Mouse (Mus musculus) heart, postnatal 0 days (tissue): ENCODE measurements around the gene Egf. TPM values are rescaled to one million over a fixed set of nuclear protein-coding genes. Genes with fewer than 3 reads are reported as not detected.

Experiments used
- ATAC-seq: fragments of 200-750 bp; cut with Nextera tagmentation; 2 replicates; pipeline ENCODE4 v1.8.0; 2017; ENCODE audit warnings: low read depth, moderate number of reproducible peaks, moderate library complexity; ENCODE audit not compliant: insufficient read depth
- DNase-seq: peaks from one replicate; pipeline ENCODE4 v3.0.0-alpha.2; 2016; ENCODE audit warnings: low spot score
- H3K27ac ChIP-seq: fragments of 300-500 bp; sonication (generic); 2 replicates; pipeline ENCODE4 v1.5.1; 2014; ENCODE audit warnings: low read depth, mild to moderate bottlenecking
- H3K27me3 ChIP-seq: fragments of 300-500 bp; sonication (generic); 2 replicates; pipeline ENCODE4 v1.6.1; 2014; ENCODE audit warnings: low read length, mixed read lengths; ENCODE audit not compliant: control insufficient read depth, insufficient read depth
- H3K36me3 ChIP-seq: fragments of 300-500 bp; sonication (generic); replicated peaks from 2 replicates; pipeline ENCODE4 v1.6.1; 2014; ENCODE audit warnings: low read length, mixed read lengths; ENCODE audit not compliant: control insufficient read depth, insufficient read depth
- H3K4me1 ChIP-seq: fragments of 300-500 bp; sonication (generic); 2 replicates; pipeline ENCODE4 v1.6.1; 2014; ENCODE audit warnings: antibody characterized with exemption; ENCODE audit not compliant: control insufficient read depth, insufficient read depth
- H3K4me2 ChIP-seq: fragments of 300-500 bp; sonication (generic); 2 replicates; pipeline ENCODE4 v1.6.1; 2014; ENCODE audit warnings: low read depth, mild to moderate bottlenecking, low read length, moderate library complexity
- H3K4me3 ChIP-seq: fragments of 300-500 bp; sonication (generic); 2 replicates; pipeline ENCODE4 v1.5.1; 2014; ENCODE audit warnings: low read depth, low read length
- H3K9ac ChIP-seq: fragments of 300-500 bp; sonication (generic); replicated peaks from 2 replicates; pipeline ENCODE4 v1.6.1; 2014; ENCODE audit warnings: low read depth, low read length, mixed read lengths
- H3K9me3 ChIP-seq: fragments of 300-500 bp; sonication (generic); replicated peaks from 2 replicates; pipeline ENCODE4 v1.6.1; 2016; ENCODE audit warnings: low read length; ENCODE audit not compliant: control insufficient read depth
- CTCF ChIP-seq: IDR thresholded peaks from 2 replicates; pipeline ENCODE4 v1.5.1; 2016; ENCODE audit warnings: antibody characterized with exemption, control low read depth, low read depth
- EP300 ChIP-seq: IDR thresholded peaks from 2 replicates; pipeline ENCODE4 v1.6.1; 2016; ENCODE audit warnings: antibody characterized with exemption, low read depth
- WGBS: fragments of 180-500 bp; shearing (Covaris S2); extraction: QIAGEN DNeasy Blood & Tissue Kit; methylation state at CpG from one replicate; pipeline ENCODE4 v1.1.7; 2014; 5-methylcytosine and 5-hydroxymethylcytosine counted together
- polyA plus RNA-seq: library from polyadenylated mRNA; unstranded; fragments of >200 nt; fragmentation: Nextera tagmentation; extraction: Ambion mirVana; gene quantifications from 2 replicates; pipeline ENCODE4 v1.2.1, GENCODE M21; 2015
- total RNA-seq: library from RNA; depleted of rRNA; stranded (reverse); fragments of >200 nt; gene quantifications from 2 replicates; pipeline ENCODE4 v1.2.3, GENCODE M21; 2014; ENCODE audit warnings: low replicate concordance

Gene Egf
- total and polyA plus RNA-seq, 2 experiments from 2014 or later: 1.9 to 12.4 TPM

DNA sequence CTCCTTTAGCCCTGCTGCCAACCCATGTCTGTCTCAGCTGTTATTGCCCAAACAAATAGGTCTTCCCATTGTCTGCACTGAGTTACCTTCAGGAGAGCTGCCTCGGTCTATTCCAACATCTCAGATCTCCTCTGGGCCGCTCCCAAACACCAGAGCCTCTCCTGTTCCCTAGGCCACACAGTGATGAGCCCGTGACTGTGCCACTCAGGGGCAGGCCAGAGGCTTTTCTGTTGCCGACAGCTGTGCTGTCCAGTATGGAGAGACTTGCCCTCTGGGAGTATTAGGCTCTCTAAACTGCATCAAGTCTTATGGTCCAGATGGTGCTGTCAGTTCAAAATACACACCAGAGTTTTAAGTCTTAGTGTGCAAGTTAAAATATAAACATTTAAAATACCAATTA is 61.5 kb downstream of the Egf start:
- Histone ChIP-seq H3K4me2 (no peak overlapping the region), H3K4me1 (no peaks in the 10 kb centered on the region), H3K9me3 (no peaks in the 10 kb centered on the region), H3K9ac (no peak overlapping the region), H3K4me3 (no peak overlapping the region), H3K27me3 (no peaks in the 10 kb centered on the region), H3K27ac (no peak overlapping the region), H3K36me3 (no peaks in the 10 kb centered on the region)
- no peak for TF ChIP-seq EP300
- no peak for TF ChIP-seq CTCF
- DNase-seq: no peak
- WGBS: 85% methylated on average over 4 of the region's 4 CpGs
- ATAC-seq: no peak

DNA sequence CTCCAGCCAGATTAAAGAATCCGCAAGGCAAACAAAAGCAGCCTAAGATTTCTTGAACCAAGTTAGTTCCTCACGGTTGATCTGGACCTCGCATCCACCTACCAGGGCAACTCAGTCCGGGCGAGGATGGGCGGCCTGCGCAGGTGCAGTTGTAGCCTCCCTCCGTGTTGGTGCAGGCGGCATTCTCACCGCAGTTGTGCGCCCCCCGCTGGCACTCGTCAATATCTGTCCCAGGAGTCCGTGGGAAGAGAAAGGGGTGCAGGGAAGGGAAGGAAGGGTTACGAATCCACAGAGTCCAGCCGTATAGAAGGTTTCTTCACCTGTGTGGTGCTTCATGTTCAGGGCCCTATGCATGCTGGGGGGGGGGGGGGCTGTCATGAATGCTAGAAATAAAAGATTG is 62.3 kb downstream of the Egf start:
- H3K9me3 ChIP-seq: no peaks in the 10 kb centered on the region
- no peak overlapping the region for H3K4me2 ChIP-seq
- no peaks in the 10 kb centered on the region for H3K4me1 ChIP-seq
- no peak overlapping the region for H3K9ac ChIP-seq
- H3K27me3 ChIP-seq: no peaks in the 10 kb centered on the region
- no peak for DNase-seq
- H3K4me3 ChIP-seq: no peak overlapping the region
- H3K27ac ChIP-seq: no peak overlapping the region
- H3K36me3 ChIP-seq: no peaks in the 10 kb centered on the region
- no peak for ATAC-seq
- WGBS: 65% methylated on average over 16 of the region's 16 CpGs
- TF ChIP-seq EP300 (no peak), CTCF (no peak)

GRCm38 (mm10) chr3:129687429-129687828 is 67.7 kb downstream of the Egf start:
- H3K27ac ChIP-seq: no peak overlapping the region
- DNase-seq (no peak), ATAC-seq (no peak)
- no peaks in the 10 kb centered on the region for H3K27me3 ChIP-seq
- no peak overlapping the region for H3K4me2 ChIP-seq
- no peak overlapping the region for H3K9ac ChIP-seq
- TF ChIP-seq CTCF (no peak), EP300 (no peak)
- H3K4me3 ChIP-seq: no peak overlapping the region
- H3K9me3 ChIP-seq: no peaks in the 10 kb centered on the region
- 65% methylated on average over 5 of the region's 5 CpGs for whole genome bisulfite sequencing
- H3K36me3 ChIP-seq: 0 out of 2 replicates have a peak, but pooled peaks cover 4% of the 10 kb centered on the region
- no peaks in the 10 kb centered on the region for H3K4me1 ChIP-seq

DNA sequence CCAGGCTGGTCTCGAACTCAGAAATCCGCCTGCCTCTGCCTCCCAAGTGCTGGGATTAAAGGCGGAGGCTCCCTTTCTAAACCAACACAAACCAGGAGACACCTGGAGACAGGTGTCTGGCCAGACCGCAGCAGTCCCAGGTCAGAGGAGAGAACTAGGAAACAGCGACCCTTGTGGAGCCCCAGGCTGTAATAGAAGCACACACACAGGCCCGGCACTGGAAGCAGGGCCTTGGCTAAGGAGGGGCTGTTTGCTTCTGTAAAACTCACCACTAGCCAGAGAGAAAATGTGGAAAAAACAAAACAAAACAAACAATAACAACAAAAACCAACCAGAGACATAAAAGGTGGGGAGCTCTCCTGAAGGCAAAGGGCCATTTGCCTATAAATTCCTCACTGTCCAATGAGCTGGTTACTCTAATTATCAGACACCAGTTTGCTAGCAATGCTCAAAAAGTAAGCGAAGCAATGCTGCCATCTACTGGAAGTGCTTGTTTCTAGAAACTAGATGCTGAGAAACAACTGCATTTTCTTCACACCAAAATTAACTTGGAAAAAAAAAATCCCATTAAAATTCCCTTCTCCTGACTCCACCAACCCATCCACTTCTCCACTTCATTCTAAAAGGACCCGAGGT is 68.3 kb downstream of the Egf start:
- H3K27ac ChIP-seq: no peak overlapping the region
- H3K9me3 ChIP-seq: no peaks in the 10 kb centered on the region
- peak; percentile 59 for DNase-seq
- H3K4me1 ChIP-seq: no peaks in the 10 kb centered on the region
- H3K4me3 ChIP-seq: no peak overlapping the region
- TF ChIP-seq CTCF: peak; percentile 82
- no peak for TF ChIP-seq EP300
- WGBS: 60% methylated on average over 8 of the region's 8 CpGs
- no peaks in the 10 kb centered on the region for H3K27me3 ChIP-seq
- no peak for ATAC-seq
- no peak overlapping the region for H3K4me2 ChIP-seq
- no peak overlapping the region for H3K9ac ChIP-seq
- 0 out of 2 replicates have a peak, but pooled peaks cover 4% of the 10 kb centered on the region for H3K36me3 ChIP-seq

DNA sequence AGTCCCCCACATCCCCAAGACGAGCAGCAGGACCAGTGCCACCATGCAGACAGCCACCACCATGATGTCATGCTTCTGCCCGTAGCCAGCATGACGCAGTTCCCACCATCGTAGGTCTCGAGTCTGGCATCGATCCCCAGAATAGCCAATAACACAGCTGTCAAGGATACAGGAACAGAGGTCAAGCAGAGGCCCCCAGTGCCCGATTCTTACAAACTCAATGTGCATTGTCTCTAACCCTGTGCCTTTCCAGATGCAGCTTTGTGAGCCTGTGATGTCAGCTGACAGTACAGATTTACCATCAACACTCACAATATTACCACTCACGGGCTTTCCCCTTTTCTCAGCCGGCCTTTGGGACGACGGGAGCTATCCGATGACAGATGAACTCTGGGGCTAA is 68.9 kb downstream of the Egf start:
- DNase-seq (no peak), ATAC-seq (no peak)
- no peaks in the 10 kb centered on the region for H3K27me3 ChIP-seq
- H3K9ac ChIP-seq: no peak overlapping the region
- H3K36me3 ChIP-seq: 0 out of 2 replicates have a peak, but pooled peaks cover 4% of the 10 kb centered on the region
- H3K4me3 ChIP-seq: no peak overlapping the region
- H3K4me2 ChIP-seq: no peak overlapping the region
- H3K4me1 ChIP-seq: no peaks in the 10 kb centered on the region
- 86% methylated on average over 12 of the region's 12 CpGs for WGBS
- H3K9me3 ChIP-seq: no peaks in the 10 kb centered on the region
- TF ChIP-seq EP300: no peak
- no peak for TF ChIP-seq CTCF
- H3K27ac ChIP-seq: no peak overlapping the region

GRCm38 (mm10) chr3:129683060-129683679 is 71.9 kb downstream of the Egf start:
- Histone ChIP-seq H3K4me2 (no peak overlapping the region), H3K9ac (no peak overlapping the region), H3K9me3 (no peaks in the 10 kb centered on the region), H3K36me3 (0 out of 2 replicates have a peak, but pooled peaks cover 4% of the 10 kb centered on the region), H3K4me3 (no peak overlapping the region), H3K27me3 (no peaks in the 10 kb centered on the region), H3K27ac (no peak overlapping the region), H3K4me1 (no peaks in the 10 kb centered on the region)
- no peak for TF ChIP-seq EP300
- TF ChIP-seq CTCF: peak; percentile 31
- no peak for DNase-seq
- WGBS: 67% methylated on average over 10 of the region's 10 CpGs
- ATAC-seq: no peak
